28 mouse cellular contexts compared by ENCODE assay signal in genomic region chr1:29595003-29595402, GRCm38 (mm10).
DNase-seq lines count a peak whose midpoint lies in the region; ATAC-seq and TF ChIP-seq lines count a peak whose summit lies in the region.
"Had no signal": no experiment of that assay in that cellular context is flagged by ENCODE, and none has a peak within 500 bp of the region (broad histone marks: within the 10 kb centered on the region; RNA-seq: fewer than 3 reads in every experiment).

No protein-coding gene starts in this region.

- H3K4me3 ChIP-seq in forebrain, embryonic 13.5 days = no peak overlapping the region
- H3K4me3 ChIP-seq in forebrain, embryonic 15.5 days = no peak overlapping the region
- no peak overlapping the region for H3K4me3 ChIP-seq in hindbrain, postnatal 0 days (ENCODE audit: low read length)
- no peak overlapping the region for H3K4me3 ChIP-seq in hindbrain, embryonic 10.5 days
- no peak overlapping the region for H3K4me3 ChIP-seq in lung, adult 2 months (replicated peaks; ENCODE audit: extremely low read depth, low read depth, low read length)
- H3K4me3 ChIP-seq: embryonic facial prominence, embryonic 12.5 days; heart, embryonic 10.5 days; heart, embryonic 15.5 days; hindbrain, embryonic 13.5 days; neural tube, embryonic 15.5 days had no signal

- H3K27me3 ChIP-seq in forebrain, embryonic 13.5 days = no peaks in the 10 kb centered on the region
- no peaks in the 10 kb centered on the region for H3K27me3 ChIP-seq in forebrain, embryonic 15.5 days
- H3K27me3 ChIP-seq in hindbrain, postnatal 0 days (ENCODE audit: insufficient read depth, low read length) = no peaks in the 10 kb centered on the region
- H3K27me3 ChIP-seq in hindbrain, embryonic 10.5 days (ENCODE audit: insufficient read depth, poor library complexity, severe bottlenecking) = no peaks in the 10 kb centered on the region
- H3K27me3 ChIP-seq: CH12.LX; embryonic facial prominence, embryonic 12.5 days; heart, embryonic 15.5 days; hindbrain, embryonic 13.5 days; neural tube, embryonic 15.5 days had no signal

- no peaks in the 10 kb centered on the region for H3K4me1 ChIP-seq in forebrain, embryonic 13.5 days
- no peaks in the 10 kb centered on the region for H3K4me1 ChIP-seq in forebrain, embryonic 15.5 days
- no peaks in the 10 kb centered on the region for H3K4me1 ChIP-seq in hindbrain, postnatal 0 days (ENCODE audit: insufficient read depth, low read length)
- no peaks in the 10 kb centered on the region for H3K4me1 ChIP-seq in hindbrain, embryonic 10.5 days (replicated peaks)
- no peaks in the 10 kb centered on the region for H3K4me1 ChIP-seq in lung, adult 2 months (ENCODE audit: control insufficient read depth, insufficient read depth, low read length)
- H3K4me1 ChIP-seq: embryonic facial prominence, embryonic 12.5 days; heart, embryonic 10.5 days; heart, embryonic 15.5 days; hindbrain, embryonic 13.5 days; neural tube, embryonic 15.5 days had no signal

- no peaks in the 10 kb centered on the region for H3K9me3 ChIP-seq in forebrain, embryonic 13.5 days (replicated peaks)
- no peaks in the 10 kb centered on the region for H3K9me3 ChIP-seq in forebrain, embryonic 15.5 days
- no peaks in the 10 kb centered on the region for H3K9me3 ChIP-seq in hindbrain, postnatal 0 days (ENCODE audit: low read length)
- H3K9me3 ChIP-seq in hindbrain, embryonic 10.5 days = 0 out of 2 replicates have a peak, but pooled peaks cover 2% of the 10 kb centered on the region
- H3K9me3 ChIP-seq: embryonic facial prominence, embryonic 12.5 days; heart, embryonic 10.5 days; heart, embryonic 15.5 days; hindbrain, embryonic 13.5 days; neural tube, embryonic 15.5 days had no signal

- no peak overlapping the region for H3K4me2 ChIP-seq in forebrain, embryonic 13.5 days
- no peak overlapping the region for H3K4me2 ChIP-seq in forebrain, embryonic 15.5 days (replicated peaks)
- no peak overlapping the region for H3K4me2 ChIP-seq in hindbrain, postnatal 0 days (ENCODE audit: low read depth, low read length)
- H3K4me2 ChIP-seq: embryonic facial prominence, embryonic 12.5 days; heart, embryonic 15.5 days; hindbrain, embryonic 13.5 days; lung, embryonic 14.5 days; neural tube, embryonic 15.5 days had no signal

- no peaks in the 10 kb centered on the region for H3K36me3 ChIP-seq in forebrain, embryonic 13.5 days (ENCODE audit: poor library complexity, severe bottlenecking)
- H3K36me3 ChIP-seq in forebrain, embryonic 15.5 days = no peaks in the 10 kb centered on the region
- H3K36me3 ChIP-seq in hindbrain, postnatal 0 days (ENCODE audit: insufficient read depth, low read length) = no peaks in the 10 kb centered on the region
- no peaks in the 10 kb centered on the region for H3K36me3 ChIP-seq in hindbrain, embryonic 10.5 days
- H3K36me3 ChIP-seq: embryonic facial prominence, embryonic 12.5 days; heart, embryonic 10.5 days; heart, embryonic 15.5 days; hindbrain, embryonic 13.5 days; neural tube, embryonic 15.5 days had no signal

- H3K9ac ChIP-seq in forebrain, embryonic 13.5 days = no peak overlapping the region
- H3K9ac ChIP-seq in forebrain, embryonic 15.5 days (replicated peaks) = no peak overlapping the region
- H3K9ac ChIP-seq in hindbrain, postnatal 0 days (replicated peaks; ENCODE audit: low read length) = no peak overlapping the region
- H3K9ac ChIP-seq: embryonic facial prominence, embryonic 12.5 days; heart, embryonic 15.5 days; hindbrain, embryonic 13.5 days; liver, embryonic 14.5 days; lung, embryonic 14.5 days; neural tube, embryonic 15.5 days had no signal

- TF ChIP-seq CTCF in hindbrain, postnatal 0 days (IDR thresholded peaks at IDR 0.05; ENCODE audit: low read depth) = no peak
- TF ChIP-seq CTCF in brain, embryonic 14.5 days (IDR thresholded peaks at IDR 0.05; ENCODE audit: borderline replicate concordance, extremely low read depth, insufficient read depth, insufficient read length) = no peak
- no peak for TF ChIP-seq CTCF in lung, adult 2 months (IDR thresholded peaks at IDR 0.05; ENCODE audit: insufficient read depth, low read length)

- 43% methylated on average over 1 of the region's 1 CpGs for WGBS in forebrain, embryonic 13.5 days
- WGBS in forebrain, embryonic 15.5 days = 34% methylated on average over 1 of the region's 1 CpGs
- 34% methylated on average over 1 of the region's 1 CpGs for WGBS in hindbrain, postnatal 0 days
- 48% methylated on average over 1 of the region's 1 CpGs for WGBS in hindbrain, embryonic 10.5 days
- WGBS in lung, adult 2 months = 22% methylated on average over 1 of the region's 1 CpGs

- ATAC-seq in cerebellum, adult (ENCODE audit: insufficient number of reproducible peaks, low FRiP score, low TSS enrichment) = peak; percentile 31; the same call in 1 of the 2 replicates
- peak; percentile 58; the same call in 1 of the 2 replicates for ATAC-seq in forebrain, embryonic 13.5 days
- no peak for ATAC-seq in forebrain, embryonic 15.5 days (replicated peaks)
- ATAC-seq in hindbrain, postnatal 0 days = no peak
- ATAC-seq: inflammation-experienced regulatory T-cells, adult 6 months had no signal

- no peak for TF ChIP-seq POLR2A in brain, embryonic 14.5 days (IDR thresholded peaks at IDR 0.05; ENCODE audit: borderline replicate concordance, extremely low read depth, insufficient read depth, insufficient read length, poor library complexity, severe bottlenecking)
- TF ChIP-seq POLR2A in lung, adult 2 months (IDR thresholded peaks at IDR 0.05; ENCODE audit: borderline replicate concordance, extremely low read depth, low read depth, low read length) = no peak

- DNase-seq in cerebellum, adult 18-20 months = no peak
- peak; percentile 1 for DNase-seq in hindbrain, postnatal 0 days (ENCODE audit: low spot score)
- no peak for DNase-seq in hindbrain, embryonic 10.5 days (ENCODE audit: low spot score)
- peak; percentile 40 for DNase-seq in brain, embryonic 14.5 days (ENCODE audit: low read depth)
- no peak for DNase-seq in lung, adult 2 months
- DNase-seq: adrenal gland, adult 8-10 months; embryo, embryonic 11 days; gastrocnemius, postnatal 10 days; kidney, adult 11 months; kidney, postnatal 14 days; layer of hippocampus, postnatal 36 days; liver; lung, embryonic 14.5 days; lung, postnatal 14 days; midbrain, embryonic 14.5 days; retina, postnatal 1 day; right cerebral cortex, postnatal 14 days had no signal

- H3K27ac ChIP-seq in forebrain, embryonic 13.5 days = no peak overlapping the region
- no peak overlapping the region for H3K27ac ChIP-seq in forebrain, embryonic 15.5 days (replicated peaks)
- H3K27ac ChIP-seq in hindbrain, postnatal 0 days = no peak overlapping the region
- H3K27ac ChIP-seq in hindbrain, embryonic 10.5 days = no peak overlapping the region
- H3K27ac ChIP-seq: embryonic facial prominence, embryonic 12.5 days; heart, embryonic 10.5 days; heart, embryonic 15.5 days; hindbrain, embryonic 13.5 days; liver, embryonic 14.5 days; neural tube, embryonic 15.5 days had no signal

Comparison
In these comparisons a context has a peak if more than half of its experiments do, and no peak if none do; other contexts are left out.
1. ATAC-seq: peak in cerebellum, adult (single experiment) and forebrain, embryonic 13.5 days (single experiment); none in forebrain, embryonic 15.5 days (single experiment) and hindbrain, postnatal 0 days (single experiment).
2. DNase-seq: peak in hindbrain, postnatal 0 days (single experiment) and brain, embryonic 14.5 days (single experiment); none in cerebellum, adult 18-20 months (0 of 2), hindbrain, embryonic 10.5 days (single experiment) and lung, adult 2 months (single experiment).